Mouse (Mus musculus): Measurements from ENCODE around the gene Slc1a7. TPM values are rescaled to one million over a fixed set of nuclear protein-coding genes. Genes with fewer than 3 reads are reported as not detected.

Slc1a7 gene
- polyA plus RNA-seq, 1 experiment from 2014 or later, result 0.05 TPM

GRCm38 (mm10) chr4:108023186-108023585, 55.1 kb downstream of the Slc1a7 start:
- DNase-seq (ENCODE audit: low spot score) (no peak), ATAC-seq (replicated peaks; ENCODE audit: low FRiP score, low read depth) (no peak)
- Histone ChIP-seq H3K4me1 (replicated peaks; ENCODE audit: insufficient read depth, low read length) (0 out of 2 replicates have a peak, but pooled peaks cover 2% of the 10 kb centered on the region), H3K4me3 (replicated peaks; ENCODE audit: low read depth, low read length) (no peak overlapping the region), H3K36me3 (ENCODE audit: insufficient read depth, low read length) (no peaks in the 10 kb centered on the region), H3K9ac (ENCODE audit: low read depth, low read length) (no peak overlapping the region), H3K27ac (no peak overlapping the region), H3K4me2 (ENCODE audit: low read length) (no peak overlapping the region), H3K27me3 (ENCODE audit: insufficient read depth, low read length) (no peaks in the 10 kb centered on the region), H3K9me3 (replicated peaks; ENCODE audit: low read length) (no peaks in the 10 kb centered on the region)
- WGBS, result 83% methylated on average over 4 of the region's 4 CpGs
- no peak for TF ChIP-seq CTCF (IDR thresholded peaks at IDR 0.05; ENCODE audit: low read depth)

GRCm38 (mm10) chr4:108024641-108025040, 56.5 kb downstream of the Slc1a7 start:
- peak; percentile 57 for DNase-seq (ENCODE audit: low spot score)
- WGBS, result 28% methylated on average over 5 of the region's 5 CpGs
- peak overlapping the region; percentile 65; the same call in 1 of the 2 replicates for H3K27ac ChIP-seq
- peak; percentile 88 for ATAC-seq (replicated peaks; ENCODE audit: low FRiP score, low read depth)
- no peak overlapping the region for H3K9ac ChIP-seq (ENCODE audit: low read depth, low read length)
- no peak overlapping the region for H3K4me3 ChIP-seq (replicated peaks; ENCODE audit: low read depth, low read length)
- H3K4me2 ChIP-seq (ENCODE audit: low read length), result no peak overlapping the region
- H3K9me3 ChIP-seq (replicated peaks; ENCODE audit: low read length), result no peaks in the 10 kb centered on the region
- TF ChIP-seq CTCF (IDR thresholded peaks at IDR 0.05; ENCODE audit: low read depth), result no peak
- no peaks in the 10 kb centered on the region for H3K36me3 ChIP-seq (ENCODE audit: insufficient read depth, low read length)
- H3K4me1 ChIP-seq (replicated peaks; ENCODE audit: insufficient read depth, low read length), result 0 out of 2 replicates have a peak, but pooled peaks cover 2% of the 10 kb centered on the region
- no peaks in the 10 kb centered on the region for H3K27me3 ChIP-seq (ENCODE audit: insufficient read depth, low read length)

- peak; percentile 42 for DNase-seq (ENCODE audit: low spot score)
- Histone ChIP-seq H3K27ac (peak overlapping the region; percentile 9; the same call in 1 of the 2 replicates), H3K9ac (ENCODE audit: low read depth, low read length) (no peak overlapping the region), H3K27me3 (ENCODE audit: insufficient read depth, low read length) (peaks cover 1% of the 10 kb centered on the region; the same call in 1 of the 2 replicates), H3K4me3 (replicated peaks; ENCODE audit: low read depth, low read length) (no peak overlapping the region), H3K4me1 (replicated peaks; ENCODE audit: insufficient read depth, low read length) (peaks cover 3% of the 10 kb centered on the region; the same call in 1 of the 2 replicates), H3K36me3 (ENCODE audit: insufficient read depth, low read length) (no peaks in the 10 kb centered on the region), H3K9me3 (replicated peaks; ENCODE audit: low read length) (no peaks in the 10 kb centered on the region), H3K4me2 (ENCODE audit: low read length) (0 out of 2 replicates have a peak overlapping the region, but pooled peaks have one; percentile 13)
- WGBS, result 12% methylated on average over 10 of the region's 10 CpGs
- no peak for TF ChIP-seq CTCF (IDR thresholded peaks at IDR 0.05; ENCODE audit: low read depth)
- ATAC-seq (replicated peaks; ENCODE audit: low FRiP score, low read depth), result peak; percentile 79
Measured at GRCm38 (mm10) chr4:108025269-108025668, 57.1 kb downstream of the Slc1a7 start.

GRCm38 (mm10) chr4:108026193-108026592, 58.1 kb downstream of the Slc1a7 start:
- Histone ChIP-seq H3K4me3 (replicated peaks; ENCODE audit: low read depth, low read length) (no peak overlapping the region), H3K4me1 (replicated peaks; ENCODE audit: insufficient read depth, low read length) (peaks cover 10% of the 10 kb centered on the region; the same call in 1 of the 2 replicates), H3K36me3 (ENCODE audit: insufficient read depth, low read length) (no peaks in the 10 kb centered on the region), H3K9me3 (replicated peaks; ENCODE audit: low read length) (no peaks in the 10 kb centered on the region), H3K27ac (0 out of 2 replicates have a peak overlapping the region, but pooled peaks have one; percentile 9), H3K27me3 (ENCODE audit: insufficient read depth, low read length) (peaks cover 9% of the 10 kb centered on the region), H3K9ac (ENCODE audit: low read depth, low read length) (no peak overlapping the region), H3K4me2 (ENCODE audit: low read length) (no peak overlapping the region)
- 62% methylated on average over 3 of the region's 3 CpGs for WGBS
- no peak for ATAC-seq (replicated peaks; ENCODE audit: low FRiP score, low read depth)
- no peak for TF ChIP-seq CTCF (IDR thresholded peaks at IDR 0.05; ENCODE audit: low read depth)
- DNase-seq (ENCODE audit: low spot score), result no peak

GRCm38 (mm10) chr4:108030888-108031501, 62.9 kb downstream of the Slc1a7 start:
- Histone ChIP-seq H3K36me3 (ENCODE audit: insufficient read depth, low read length) (no peaks in the 10 kb centered on the region), H3K27me3 (ENCODE audit: insufficient read depth, low read length) (peaks cover 18% of the 10 kb centered on the region), H3K9ac (ENCODE audit: low read depth, low read length) (no peak overlapping the region), H3K9me3 (replicated peaks; ENCODE audit: low read length) (no peaks in the 10 kb centered on the region), H3K27ac (no peak overlapping the region), H3K4me2 (ENCODE audit: low read length) (peak overlapping the region; percentile 100), H3K4me1 (replicated peaks; ENCODE audit: insufficient read depth, low read length) (peaks cover 14% of the 10 kb centered on the region; the same call in 1 of the 2 replicates), H3K4me3 (replicated peaks; ENCODE audit: low read depth, low read length) (peak overlapping the region; percentile 57)
- ATAC-seq (replicated peaks; ENCODE audit: low FRiP score, low read depth) (peak; percentile 31; the same call in 1 of the 2 replicates), DNase-seq (ENCODE audit: low spot score) (peak; percentile 3)
- WGBS, result 3% methylated on average over 22 of the region's 22 CpGs
- TF ChIP-seq CTCF (IDR thresholded peaks at IDR 0.05; ENCODE audit: low read depth), result no peak

- peak; percentile 40 for DNase-seq (ENCODE audit: low spot score)
- H3K9me3 ChIP-seq (replicated peaks; ENCODE audit: low read length), result no peaks in the 10 kb centered on the region
- H3K4me1 ChIP-seq (replicated peaks; ENCODE audit: insufficient read depth, low read length), result peaks cover 14% of the 10 kb centered on the region; the same call in 1 of the 2 replicates
- H3K4me3 ChIP-seq (replicated peaks; ENCODE audit: low read depth, low read length), result peak overlapping the region; percentile 57
- under 1% methylated on average over 84 of the region's 86 CpGs for WGBS
- peak overlapping the region; percentile 58 for H3K9ac ChIP-seq (ENCODE audit: low read depth, low read length)
- peak; percentile 25; the same call in 1 of the 2 replicates for ATAC-seq (replicated peaks; ENCODE audit: low FRiP score, low read depth)
- H3K27ac ChIP-seq, result no peak overlapping the region
- no peak for TF ChIP-seq CTCF (IDR thresholded peaks at IDR 0.05; ENCODE audit: low read depth)
- peaks cover 18% of the 10 kb centered on the region for H3K27me3 ChIP-seq (ENCODE audit: insufficient read depth, low read length)
- H3K36me3 ChIP-seq (ENCODE audit: insufficient read depth, low read length), result no peaks in the 10 kb centered on the region
- peak overlapping the region; percentile 100 for H3K4me2 ChIP-seq (ENCODE audit: low read length)
Measured at GRCm38 (mm10) chr4:108031502-108032351, 63.6 kb downstream of the Slc1a7 start.
